Mouse (Mus musculus) ES-E14 (cell line): ENCODE results near the gene Retreg3.

Experiments
- CHD2 ChIP-seq: IDR thresholded peaks from 2 replicates; pipeline ENCODE4 v1.6.1; 2014; ENCODE audit warnings: mild to moderate bottlenecking, low read depth, low read length, inconsistent platforms
- MAFK ChIP-seq: IDR thresholded peaks from 2 replicates; pipeline ENCODE4 v1.6.1; 2014; ENCODE audit warnings: mild to moderate bottlenecking, low read depth, low read length, inconsistent platforms; ENCODE audit not compliant: insufficient read depth
- ZC3H11A ChIP-seq: IDR thresholded peaks from 2 replicates; pipeline ENCODE4 v1.6.1; 2012; ENCODE audit warnings: low read depth, mild to moderate bottlenecking, inconsistent platforms, low read length, borderline replicate concordance
- ZNF384 ChIP-seq: IDR thresholded peaks from 2 replicates; pipeline ENCODE4 v1.6.1; 2012; ENCODE audit warnings: low read depth, low read length, inconsistent platforms

DNA sequence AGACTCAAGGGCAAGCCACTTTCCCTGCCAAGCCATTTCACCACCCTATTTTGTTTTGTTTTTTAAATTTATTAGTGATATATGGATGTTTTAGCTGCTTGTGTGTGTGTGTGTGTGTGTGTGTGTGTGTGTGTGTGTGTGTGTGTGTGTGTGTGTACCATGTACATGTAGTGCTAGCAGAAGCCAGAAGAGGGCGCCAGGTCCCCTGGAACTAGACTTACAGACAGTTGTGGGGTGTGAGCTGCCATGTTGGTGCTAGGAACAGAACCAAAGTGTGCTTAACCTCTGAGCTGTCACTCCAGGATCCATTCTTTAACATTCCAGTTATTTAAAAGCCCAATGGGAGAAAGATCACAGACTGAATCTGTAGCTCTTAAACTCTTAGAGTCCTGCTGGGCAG lies 7.4 kb upstream of the Retreg3 start:
- TF ChIP-seq MAFK (no peak), ZNF384 (no peak), ZC3H11A (no peak), CHD2 (no peak)
